Mouse (Mus musculus) heart, postnatal 25 days (tissue): ENCODE results near the gene C9orf72. TPM values are rescaled to one million over a fixed set of nuclear protein-coding genes. Genes with fewer than 3 reads are reported as not detected.
A peak's percentile ranks its signal among the peaks of the same experiment; 100 is the strongest.

Experiments used
- DNase-seq: peaks from one replicate; pipeline ENCODE4 v3.0.0; 2022; ENCODE audit warnings: low spot score
- intact Hi-C: fragments of 180-260 bp; cut with DNase I; formaldehyde crosslinking; loops from one replicate; pipeline ENCODE4 v1.15.1; 2025
- total RNA-seq, 2 experiments: library from RNA; stranded (reverse); gene quantifications; 2 replicates each; pipeline ENCODE4 v1.2.3; 2021

The C9orf72 gene
- total RNA-seq, 2 experiments from 2014 or later = 20.6 to 23.3 TPM

DNA sequence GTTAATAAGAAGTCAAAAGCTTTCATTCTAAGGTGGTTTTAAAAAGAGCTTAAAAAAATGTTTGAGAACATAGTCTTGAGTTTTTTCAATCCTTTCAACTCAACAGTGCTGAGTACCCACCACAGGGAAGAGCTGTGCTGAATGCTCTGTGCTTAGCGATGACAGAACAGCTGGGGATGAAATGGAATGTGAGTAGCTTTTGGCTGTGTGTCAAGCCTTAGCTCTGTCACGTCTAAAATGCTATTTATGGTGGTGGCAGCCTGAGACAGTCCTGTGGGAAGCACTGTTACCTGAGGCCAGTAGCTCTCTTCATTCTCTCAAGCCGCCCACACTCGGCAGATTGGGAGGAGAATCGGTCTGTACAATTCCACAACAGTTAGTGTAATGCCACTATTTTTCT, 36.2 kb downstream of the C9orf72 start:
- intact Hi-C loops = no loop called here
- DNase-seq = no peak

DNA sequence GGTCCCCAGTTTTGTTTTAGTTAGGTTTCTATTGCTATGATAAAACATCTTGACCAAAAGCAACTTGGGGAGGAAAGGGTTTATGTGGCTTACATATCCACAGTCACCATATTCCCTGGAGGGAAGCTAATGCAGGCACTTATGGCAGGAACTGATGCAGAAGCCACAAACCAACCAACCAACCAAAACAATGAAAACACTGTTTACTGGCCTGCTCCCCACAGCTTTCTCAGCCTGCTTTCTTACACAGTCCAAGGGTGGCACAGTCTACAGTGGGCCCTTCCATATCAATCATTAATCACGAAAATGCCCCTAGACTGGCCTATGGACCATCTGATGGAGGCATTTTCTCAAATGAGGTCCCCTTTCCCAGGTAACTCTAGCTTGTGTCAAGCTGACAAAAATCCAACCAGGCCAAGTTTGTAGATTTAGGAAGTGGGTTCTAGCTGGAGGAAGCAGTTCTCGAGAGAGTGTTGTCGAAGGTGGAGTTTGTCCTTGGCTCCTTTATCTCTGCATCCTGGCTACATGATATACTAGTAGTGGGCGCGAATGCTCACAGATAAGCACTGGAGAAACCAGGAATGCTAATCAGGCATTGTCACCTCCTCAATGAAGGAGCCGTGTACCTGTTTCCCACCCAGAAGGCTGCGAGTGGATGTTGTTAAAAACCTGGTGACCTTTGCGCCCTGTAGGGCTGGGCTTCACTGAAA, 38.2 kb downstream of the C9orf72 start:
- intact Hi-C loops = no loop called here
- DNase-seq = no peak

DNA sequence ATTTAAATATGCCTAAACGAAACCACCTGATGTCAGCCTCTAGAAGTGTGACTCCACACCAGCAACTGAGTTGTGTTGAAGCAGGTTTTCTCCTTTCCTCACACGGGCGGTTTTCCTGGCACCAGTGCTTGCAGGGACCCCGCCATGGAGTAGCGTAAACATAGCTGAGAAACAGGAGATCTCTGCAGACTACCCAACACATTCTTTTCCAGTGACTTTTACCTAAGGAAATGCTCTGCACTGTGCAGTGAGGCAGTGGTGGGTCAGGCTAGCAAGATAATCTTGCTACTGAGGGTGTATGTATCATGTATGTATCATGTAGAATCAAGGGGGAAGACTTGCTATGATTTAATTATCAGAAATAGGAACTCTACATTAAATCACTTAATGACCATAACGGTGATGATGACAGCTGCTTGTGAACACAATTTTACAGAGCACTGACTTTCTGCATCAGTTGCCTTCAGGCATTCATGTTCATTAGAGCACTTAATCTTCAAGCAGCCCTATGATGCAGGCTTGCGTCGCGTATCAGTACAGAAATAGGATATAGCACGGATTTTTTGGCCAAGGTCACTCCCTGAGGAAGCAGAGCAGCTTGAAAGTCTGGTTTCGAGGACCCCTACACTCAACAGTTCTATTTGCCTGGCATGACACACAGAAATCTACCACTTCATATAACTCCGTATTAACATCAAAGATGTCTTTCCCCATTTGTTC, 47.9 kb downstream of the C9orf72 start:
- DNase-seq = no peak
- intact Hi-C loops = no loop called here

DNA sequence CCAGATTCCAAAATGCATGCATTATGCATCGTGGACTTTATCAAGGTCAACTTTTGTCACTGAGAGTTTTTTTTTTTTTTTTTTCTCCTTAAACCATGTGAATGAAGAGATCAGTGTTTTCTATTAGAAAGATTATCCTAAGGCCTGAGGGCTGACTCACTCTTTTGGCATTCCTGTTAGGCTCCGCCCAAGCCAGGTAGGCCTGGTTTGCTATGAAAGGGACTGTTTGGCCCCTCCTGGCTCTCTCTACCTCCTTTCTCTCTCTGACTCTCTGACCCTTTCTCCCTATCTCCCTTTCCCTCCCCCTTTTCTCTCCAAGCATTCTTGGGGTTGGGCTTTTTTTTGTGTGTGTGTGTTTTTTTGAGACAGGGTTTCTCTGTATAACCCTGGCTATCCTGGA, 50.4 kb downstream of the C9orf72 start:
- intact Hi-C loops = no loop called here
- DNase-seq = no peak

DNA sequence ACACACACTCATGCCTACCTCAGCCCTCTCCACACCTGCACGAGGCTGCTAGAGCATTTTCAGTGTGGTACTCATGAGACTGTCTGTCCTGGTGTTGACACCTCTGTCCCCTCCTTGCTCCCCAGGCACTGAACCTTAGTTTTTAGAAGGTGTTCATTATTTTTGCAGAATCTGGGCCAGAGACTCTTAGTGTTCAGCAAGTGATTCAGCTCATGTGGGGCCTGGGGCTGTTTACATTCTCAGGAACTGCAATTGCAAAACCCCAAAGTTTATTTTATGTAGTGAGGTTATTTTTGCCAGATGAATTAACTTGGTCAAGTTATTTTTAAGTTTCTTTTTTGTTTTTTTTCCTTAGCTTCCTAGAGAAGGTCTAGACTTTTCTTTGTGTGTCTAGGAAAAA, 52.4 kb downstream of the C9orf72 start:
- DNase-seq = no peak
- intact Hi-C loops = no loop called here

DNA sequence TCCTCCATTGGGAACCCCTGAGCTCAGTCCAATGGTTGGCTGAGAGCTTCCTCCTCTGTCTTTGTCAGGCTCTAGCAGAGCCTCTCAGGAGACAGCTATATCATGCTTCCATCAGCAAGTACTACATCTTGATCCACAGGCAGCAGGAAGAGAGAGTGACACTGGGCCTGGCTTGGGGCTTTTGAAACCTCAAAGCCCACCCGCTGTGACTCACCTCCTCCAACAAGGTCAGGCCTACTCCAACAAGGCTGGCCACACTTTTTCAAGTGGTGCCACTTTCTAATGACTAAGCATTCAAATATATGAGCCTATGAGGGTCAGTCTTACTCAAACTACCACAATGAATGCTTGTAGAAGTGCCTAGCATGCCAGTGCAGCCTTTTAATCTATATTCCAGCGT, 53.5 kb downstream of the C9orf72 start:
- DNase-seq = no peak
- intact Hi-C loops = no loop called here

DNA sequence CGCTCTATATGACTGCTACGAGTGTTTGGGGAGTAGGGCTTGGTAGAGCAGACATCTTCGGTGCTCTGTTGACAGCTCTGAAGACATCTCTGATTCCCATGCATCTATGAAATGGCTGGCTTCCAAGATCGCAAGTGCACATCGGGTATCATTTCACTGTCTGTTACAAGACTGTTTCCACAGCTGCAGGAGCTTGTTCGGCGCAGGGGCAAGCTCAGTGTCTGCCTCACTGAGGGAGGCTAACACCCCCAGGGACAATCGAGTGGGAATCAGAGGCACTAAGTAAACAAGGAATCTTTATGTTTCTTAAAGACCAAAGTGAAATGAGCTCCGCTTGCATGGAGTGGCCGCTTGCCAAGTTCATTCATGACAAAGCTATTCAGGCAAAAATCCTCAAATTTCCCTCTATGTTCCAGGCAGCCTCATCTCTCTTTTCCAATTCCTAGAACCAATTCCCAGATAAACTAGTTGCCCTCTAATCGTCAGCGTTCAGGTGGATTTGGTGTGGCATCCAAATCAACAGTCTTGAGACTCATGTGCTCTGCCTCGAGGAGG, 56.3 kb downstream of the C9orf72 start:
- intact Hi-C loops = no loop called here
- DNase-seq = no peak

DNA sequence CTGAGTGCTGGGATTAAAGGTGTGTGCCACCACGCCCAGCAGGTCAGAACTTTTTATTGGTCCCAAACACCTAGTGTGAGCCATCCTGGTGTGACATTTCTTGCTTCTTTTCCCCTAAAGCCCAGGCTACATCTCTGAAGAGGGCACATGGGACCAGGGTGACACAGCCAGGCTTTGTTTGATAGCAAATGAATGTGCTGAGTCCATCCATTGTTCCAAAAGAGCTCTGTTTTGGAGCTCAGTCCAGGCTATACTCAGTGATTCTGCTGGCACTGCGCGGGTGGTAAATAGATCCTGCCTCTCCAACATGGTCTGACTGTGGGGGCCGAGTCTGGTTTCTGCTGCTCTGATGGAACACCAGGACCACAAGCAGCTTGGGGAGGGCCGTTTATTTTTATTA, 58.1 kb downstream of the C9orf72 start:
- no peak for DNase-seq

DNA sequence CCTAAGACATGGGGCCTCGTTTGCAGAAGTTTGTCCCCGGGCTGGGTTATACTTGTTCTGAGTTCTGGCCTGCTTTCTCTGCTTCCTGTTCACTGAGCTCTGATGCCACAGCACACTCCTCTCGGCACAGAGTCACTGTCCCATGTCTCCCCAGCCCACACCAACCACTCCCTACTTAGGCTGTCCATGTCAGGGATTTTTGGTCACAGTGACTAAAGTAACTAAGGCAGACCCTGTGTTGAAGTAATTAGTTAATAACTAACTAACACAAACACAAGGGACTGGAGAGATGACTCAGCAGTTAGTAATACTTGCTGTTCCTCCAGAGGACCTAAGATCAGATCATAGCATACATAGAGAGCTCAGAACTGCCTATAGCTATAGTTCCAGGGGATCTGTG, 60.0 kb downstream of the C9orf72 start:
- intact Hi-C loops = no loop called here

More for the DNA sequence above, 58.1 kb downstream of the C9orf72 start:
- intact Hi-C loops = no loop called here

DNA sequence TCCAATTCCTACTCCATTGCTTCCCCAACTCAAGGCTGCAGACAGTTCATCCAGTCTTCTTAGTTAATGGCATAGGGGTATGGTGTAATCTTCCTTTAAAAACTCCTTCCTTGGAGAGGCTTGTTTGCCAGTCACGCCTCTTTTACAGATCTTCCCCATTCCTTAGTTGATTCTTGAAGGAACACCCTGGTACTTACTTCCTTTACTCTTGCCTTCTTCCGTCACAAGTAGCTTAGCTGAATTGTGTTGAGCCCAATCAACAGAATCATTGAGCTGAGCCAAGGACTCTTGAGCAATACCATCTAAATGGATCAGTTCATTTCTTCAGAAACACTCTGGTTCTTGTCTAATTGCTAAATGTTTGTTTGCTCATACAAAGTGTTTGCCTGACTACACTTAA, 60.7 kb downstream of the C9orf72 start:
- intact Hi-C loops = no loop called here
- no peak for DNase-seq

More for the DNA sequence above, 60.0 kb downstream of the C9orf72 start:
- no peak for DNase-seq

DNA sequence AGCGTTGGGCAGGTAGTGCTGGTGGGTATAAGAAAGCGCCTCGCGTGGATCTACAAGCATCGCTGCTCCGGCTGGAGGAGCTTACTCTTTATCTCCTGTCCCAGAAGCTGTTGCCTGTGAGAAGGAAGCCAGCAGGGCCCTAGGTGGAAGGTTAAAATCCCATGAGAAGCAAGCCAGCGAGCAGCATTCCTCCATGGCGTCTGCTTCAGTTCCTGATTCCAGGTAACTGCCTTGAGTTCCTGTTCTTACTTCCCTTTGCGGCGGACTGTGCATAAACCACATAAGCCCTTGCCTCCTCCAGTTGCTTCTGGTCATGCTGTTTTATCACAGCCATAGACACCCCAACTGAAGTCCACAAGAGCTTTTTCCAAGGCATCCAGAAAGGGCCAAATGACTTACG, 68.2 kb downstream of the C9orf72 start:
- no peak for DNase-seq
- intact Hi-C loops = loop anchor here (1.0 kb wide), 1 partner anchor 200 kb away; no protein-coding TSS in a partner anchor

DNA sequence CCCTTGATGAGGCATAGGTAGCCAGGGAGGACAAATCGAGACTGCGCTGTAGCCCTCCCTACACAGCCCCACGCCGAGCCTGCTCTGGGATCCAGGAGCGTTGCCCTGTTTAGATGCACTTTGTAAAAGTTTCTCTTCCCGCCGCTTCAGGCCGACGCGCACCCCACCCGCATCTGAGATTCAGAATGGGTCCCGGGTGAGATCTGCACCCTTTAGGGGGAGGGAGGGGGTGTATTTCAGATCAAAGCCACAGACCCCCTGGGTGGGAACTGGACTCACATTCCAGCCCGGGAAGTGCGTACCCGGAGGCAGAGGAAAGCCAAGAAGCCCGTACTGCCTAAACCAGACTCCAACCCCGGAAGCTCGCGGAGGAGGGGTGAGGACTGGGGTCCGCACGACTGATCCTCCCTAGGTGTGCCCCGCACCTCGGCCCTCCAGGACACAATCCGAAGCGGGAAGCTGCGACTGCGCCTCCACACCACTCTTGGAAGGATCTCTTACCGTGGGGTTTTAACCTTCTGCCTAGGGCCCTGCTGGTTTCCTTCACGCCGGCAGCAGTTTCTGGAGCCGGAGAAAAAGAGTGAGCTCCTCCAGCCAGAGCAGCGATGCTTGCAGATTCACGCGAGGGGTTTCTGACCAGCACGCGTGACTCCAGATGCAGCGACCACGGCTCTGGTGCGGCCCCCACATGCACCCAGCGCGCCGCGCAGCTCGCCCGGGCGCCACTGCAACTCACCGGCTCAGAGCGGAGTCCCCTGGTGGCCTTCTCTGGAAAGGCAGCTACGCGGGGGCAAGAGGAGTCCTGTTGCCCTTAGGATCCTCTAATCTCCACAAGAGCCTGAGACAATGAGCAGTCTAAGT, 69.0 kb downstream of the C9orf72 start, which contains the start of gene Mob3b:
Gene Mob3b, minus strand, starts transcription at position 734 of the 861 bp plus-strand sequence.
- peak; percentile 58 for DNase-seq
- intact Hi-C loops = loop anchor here (1.0 kb wide), 1 partner anchor 199 kb away; no protein-coding TSS in a partner anchor

DNA sequence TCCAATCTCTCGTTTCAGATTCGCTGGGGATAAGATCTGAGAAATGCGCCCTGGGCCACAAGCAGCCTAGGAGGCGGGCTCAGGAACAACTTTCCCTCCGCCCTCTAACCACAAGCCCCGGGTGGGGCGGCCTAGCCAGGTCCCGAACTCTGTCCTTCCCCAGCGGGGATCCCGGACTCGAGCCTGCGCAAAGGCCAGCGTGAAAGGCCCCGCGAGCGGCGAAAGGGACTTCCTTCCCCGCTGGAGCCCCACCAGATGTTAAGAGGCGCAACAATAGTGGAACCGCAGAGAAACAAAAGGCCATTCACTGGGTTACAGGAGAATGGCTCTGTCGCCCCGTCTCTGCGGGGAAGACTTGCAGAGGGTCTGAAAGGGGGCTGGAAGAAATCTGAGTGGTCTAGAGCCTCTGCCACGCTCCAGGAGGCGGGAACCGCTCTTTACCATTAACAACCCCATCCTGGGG, 69.8 kb downstream of the C9orf72 start:
- peak; percentile 25 for DNase-seq
- intact Hi-C loops = no loop called here

DNA sequence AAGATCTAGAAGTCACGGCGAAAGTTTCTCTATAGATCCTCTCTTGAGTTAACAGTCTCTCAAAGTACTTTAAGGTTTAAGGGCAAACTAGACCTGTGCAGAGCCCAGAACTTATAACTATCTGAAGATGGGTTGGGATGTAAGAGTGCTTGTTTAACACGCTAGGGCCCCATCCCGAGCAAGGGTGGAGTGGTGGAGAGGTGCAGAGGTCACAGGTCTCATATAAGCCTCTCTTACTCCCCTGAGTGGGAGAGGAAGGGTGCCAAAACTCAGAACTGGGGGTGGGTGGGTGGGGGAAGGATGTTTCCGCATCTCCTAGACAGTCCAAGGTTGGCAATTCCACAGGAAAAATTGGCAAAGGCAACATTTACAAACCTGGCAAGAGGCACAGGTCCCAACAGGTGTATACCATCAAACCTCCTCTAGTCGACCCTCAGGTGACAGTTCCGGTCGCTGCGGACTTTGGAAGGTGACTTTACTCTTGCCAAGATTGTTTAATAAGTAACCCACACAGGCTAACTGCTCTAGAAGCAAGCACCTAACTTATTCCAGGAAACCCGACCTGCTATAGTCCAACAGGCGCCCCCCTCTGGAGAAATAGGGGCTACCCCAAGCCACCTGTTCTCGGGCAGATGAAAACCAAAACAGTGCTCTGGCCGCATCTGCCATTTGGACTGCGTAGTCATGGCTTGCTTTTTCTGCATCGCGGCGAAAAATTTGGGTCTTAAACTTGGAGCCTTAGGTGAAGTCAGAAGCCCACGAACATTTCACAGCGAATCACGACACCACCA, 70.6 kb downstream of the C9orf72 start:
- no peak for DNase-seq
- intact Hi-C loops = no loop called here

DNA sequence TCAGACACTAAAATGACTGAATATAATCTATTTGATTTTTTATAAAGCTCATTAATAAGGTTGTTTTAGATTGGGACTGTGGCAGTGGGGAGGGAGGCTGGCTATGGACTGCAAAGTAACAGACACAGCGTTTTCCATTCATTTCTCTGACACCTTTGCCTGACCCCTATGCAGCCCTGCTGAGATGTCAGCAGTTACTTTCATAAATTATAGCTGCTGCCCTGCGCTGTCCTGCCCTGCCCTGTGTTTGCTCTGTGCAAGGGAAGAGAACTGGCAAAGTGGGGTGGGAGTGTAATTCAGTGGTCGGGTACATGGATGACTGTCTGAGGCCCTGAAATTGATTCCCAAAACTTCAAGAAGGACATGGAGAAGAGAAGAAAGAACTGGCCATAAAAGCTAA, 71.9 kb downstream of the C9orf72 start:
- intact Hi-C loops = no loop called here
- DNase-seq = no peak

DNA sequence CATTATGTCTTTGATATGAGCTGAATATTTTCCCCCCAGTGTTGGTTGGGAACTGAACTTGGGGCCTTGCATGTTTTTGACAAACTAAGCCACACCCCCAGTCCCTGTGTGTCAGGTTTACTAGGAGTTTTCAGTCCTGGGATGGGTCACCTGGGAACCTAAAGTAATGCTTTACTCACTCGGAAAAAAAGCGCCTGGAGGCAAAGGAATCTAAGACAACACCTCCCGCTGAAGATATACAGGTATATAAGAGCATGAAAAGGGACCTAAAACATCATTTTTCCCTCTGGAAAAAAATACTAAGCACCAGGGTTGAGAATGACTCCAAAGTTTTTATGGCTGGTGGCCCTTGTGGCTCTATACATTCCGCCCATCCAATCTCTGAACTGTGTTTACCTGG, 74.2 kb downstream of the C9orf72 start, which contains the start of gene Ifnk:
Gene Ifnk, plus strand, starts transcription at position 301 of the 400 bp plus-strand sequence.
- DNase-seq = no peak
- intact Hi-C loops = no loop called here

DNA sequence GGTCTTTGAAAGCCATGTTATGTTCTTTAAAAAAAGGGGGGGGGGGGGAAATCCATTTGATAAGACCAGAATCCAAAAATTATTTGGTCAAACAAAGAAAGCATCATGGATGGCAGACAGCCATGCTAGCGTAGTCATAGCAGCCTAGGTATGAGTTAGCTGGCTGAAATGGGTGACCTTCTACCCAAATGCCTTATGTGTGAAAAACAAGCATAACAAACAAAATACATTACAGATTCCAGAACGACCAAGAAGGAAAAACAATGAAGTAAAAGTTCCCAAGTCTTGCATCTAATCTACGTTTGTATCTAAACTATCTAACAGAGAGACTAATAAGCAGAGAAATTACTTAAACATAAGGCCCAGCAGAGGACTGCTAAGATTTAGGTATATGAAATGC, 75.3 kb downstream of the C9orf72 start:
- intact Hi-C loops = no loop called here
- no peak for DNase-seq

DNA sequence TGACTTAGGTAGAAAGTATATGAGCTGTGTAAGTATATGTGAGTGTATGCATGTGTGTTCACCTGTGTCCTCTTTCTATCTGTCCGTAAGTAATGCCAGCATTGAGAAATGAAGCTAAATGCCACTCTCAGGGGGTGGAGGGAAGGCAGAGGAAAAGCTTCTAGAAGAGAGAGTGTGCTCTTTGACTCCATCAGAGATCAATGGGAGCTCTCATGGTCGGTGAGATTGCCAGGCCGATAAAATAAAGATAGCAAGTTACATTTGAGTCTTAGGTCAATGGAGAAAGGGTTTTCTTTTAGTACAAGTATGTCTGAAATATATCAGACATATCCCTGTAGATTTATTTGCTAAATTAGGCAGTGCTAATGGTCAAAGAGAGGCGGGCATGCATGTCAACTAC, 77.6 kb downstream of the C9orf72 start:
- no peak for DNase-seq
- intact Hi-C loops = no loop called here

DNA sequence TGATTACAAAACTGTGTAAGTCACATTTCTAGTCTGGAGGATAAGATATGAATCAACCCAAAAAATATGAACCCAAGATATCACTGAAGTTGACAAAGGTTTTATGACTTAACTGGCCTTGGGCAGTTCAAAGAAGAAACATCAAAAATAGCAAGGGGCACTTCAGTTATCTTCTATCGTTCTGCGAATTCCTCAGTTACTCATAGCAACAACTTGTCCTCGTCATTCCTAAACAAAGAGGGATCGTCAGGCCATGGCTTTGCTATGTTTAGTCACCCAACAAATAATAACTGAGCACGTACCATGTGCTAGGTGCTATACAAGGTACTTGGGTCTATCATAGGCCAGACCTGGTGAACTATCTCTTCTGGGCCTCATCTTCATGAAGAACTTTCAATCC, 79.4 kb downstream of the C9orf72 start:
- no peak for DNase-seq
- intact Hi-C loops = no loop called here
